Mouse (Mus musculus): ENCODE measurements around the gene Gps2. TPM values are rescaled to one million over a fixed set of nuclear protein-coding genes. Genes with fewer than 3 reads are reported as not detected.
A peak's percentile ranks its signal among the peaks of the same experiment; 100 is the strongest.

The Gps2 gene
- polyA plus RNA-seq (2015; fragmentation: Nextera tagmentation; extraction: Ambion mirVana), result 77.8 and 86.2 TPM in 2 replicates

DNA sequence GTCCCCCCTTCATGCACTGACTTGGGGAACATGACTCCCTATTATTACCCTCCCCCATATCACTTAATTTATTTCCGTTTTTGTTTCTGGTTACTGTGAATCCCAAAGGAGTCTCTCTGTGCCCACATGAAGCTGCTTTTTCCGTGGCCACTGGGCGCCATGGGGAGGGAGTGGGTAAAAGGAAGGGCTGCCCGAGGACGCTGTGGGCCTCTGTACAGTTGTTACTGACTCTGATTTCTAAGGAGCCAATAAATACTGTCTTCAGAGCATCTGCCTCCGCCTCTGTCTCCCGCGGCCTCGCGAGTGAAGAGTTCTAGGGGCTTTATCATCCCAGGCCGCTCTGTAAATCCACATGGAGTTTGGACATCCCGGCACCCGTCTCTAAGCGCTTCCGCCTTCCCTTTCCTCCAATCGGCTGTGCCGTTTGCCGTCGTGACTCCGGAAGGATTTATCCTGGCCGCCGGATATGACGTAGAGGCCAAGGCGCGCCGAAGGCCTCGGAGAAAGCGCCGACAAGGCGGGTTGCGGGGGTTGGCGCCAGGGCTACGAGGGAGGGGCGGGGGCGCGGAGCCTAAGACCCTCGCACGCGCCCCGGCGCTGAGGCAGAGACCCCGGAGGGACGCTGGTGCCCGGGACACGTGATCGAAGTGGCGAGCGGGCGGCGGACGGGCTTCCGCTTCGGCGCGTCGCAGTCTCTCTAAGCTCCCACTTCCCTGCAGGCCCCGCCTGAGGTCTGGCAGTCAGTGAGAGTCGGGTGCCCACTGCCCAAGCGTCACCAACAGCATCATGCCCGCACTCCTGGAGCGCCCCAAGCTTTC is at the start of gene Gps2:
Gene Gps2, plus strand, starts transcription at position 335 of the 818 bp plus-strand sequence.
- Histone ChIP-seq H3K4me2 (peak within 1 kb of the TSS; percentile 87), H3K9me3 (replicated peaks) (no peaks in the 10 kb centered on the region), H3K27me3 (no peaks in the 10 kb centered on the region), H3K36me3 (peaks cover 90% of the 10 kb centered on the region), H3K9ac (peak within 1 kb of the TSS; percentile 76), H3K4me3 (replicated peaks) (peak within 1 kb of the TSS; percentile 72), H3K4me1 (peaks cover 47% of the 10 kb centered on the region), H3K27ac (peak within 1 kb of the TSS; percentile 93)
- 1% methylated on average over 60 of the region's 61 CpGs for WGBS
- ATAC-seq (replicated peaks; ENCODE audit: low FRiP score), result peak; percentile 90

DNA sequence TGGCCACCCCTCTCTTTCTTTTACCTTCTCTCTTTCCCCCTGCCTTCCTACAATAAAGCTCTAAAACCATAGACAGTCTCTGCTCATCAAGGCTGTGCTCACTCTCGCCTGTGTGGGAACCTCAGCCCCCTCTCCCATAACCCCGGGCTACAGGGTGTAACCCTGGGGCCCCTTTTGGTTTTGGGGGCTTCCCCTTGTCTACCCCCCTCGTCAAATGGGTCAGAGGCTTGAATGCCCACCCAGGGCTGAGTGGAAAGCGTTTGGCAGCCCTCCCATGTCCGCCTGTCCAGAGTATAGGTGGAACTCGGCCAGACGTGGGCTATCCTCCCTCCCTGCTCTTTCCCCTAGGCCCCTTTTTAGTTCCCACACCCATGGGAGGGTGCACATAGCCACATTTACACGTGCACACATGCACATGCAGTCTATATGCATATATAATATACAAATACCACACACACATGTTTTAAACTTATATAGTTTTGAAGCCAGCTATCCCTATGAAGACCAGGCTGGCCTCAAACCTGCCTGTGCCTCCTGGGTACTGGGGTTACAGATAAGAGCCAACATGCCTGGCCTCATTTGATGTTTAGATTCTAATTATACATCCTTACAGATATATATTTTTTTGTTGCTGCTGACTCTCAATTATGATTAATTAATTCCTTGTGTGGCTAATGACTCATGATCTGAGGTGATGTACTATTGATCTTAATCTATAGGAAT is 49.4 kb upstream of the Gps2 start:
- Histone ChIP-seq H3K27me3 (peaks cover 6% of the 10 kb centered on the region; the same call in 1 of the 2 replicates), H3K4me1 (no peaks in the 10 kb centered on the region; the same call in 1 of the 2 replicates), H3K9me3 (replicated peaks) (no peaks in the 10 kb centered on the region), H3K27ac (no peak overlapping the region), H3K4me3 (replicated peaks) (no peak overlapping the region), H3K36me3 (no peaks in the 10 kb centered on the region), H3K4me2 (no peak overlapping the region), H3K9ac (no peak overlapping the region)
- ATAC-seq (replicated peaks; ENCODE audit: low FRiP score), result no peak
- 39% methylated on average over 8 of the region's 8 CpGs for WGBS

DNA sequence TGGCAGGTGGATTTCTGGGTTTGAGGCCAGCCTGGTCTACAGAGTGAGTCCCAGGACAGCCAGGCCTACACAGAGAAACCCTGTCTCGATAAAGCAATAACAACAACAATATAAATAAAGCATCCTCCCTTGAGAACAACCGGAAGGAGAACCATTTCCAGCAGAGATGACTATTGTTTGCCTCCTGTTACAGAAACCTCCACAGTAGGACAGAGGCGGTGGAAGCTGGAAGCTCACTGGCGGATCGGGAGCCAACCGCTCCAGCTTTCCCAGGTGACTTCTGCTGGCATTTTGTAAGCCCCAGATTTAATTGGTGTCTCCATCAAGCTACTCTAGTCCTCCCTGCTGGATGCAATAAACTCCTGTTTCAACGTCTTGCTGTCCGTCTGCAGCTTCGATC is 48.1 kb upstream of the Gps2 start:
- no peaks in the 10 kb centered on the region for H3K27me3 ChIP-seq
- H3K4me1 ChIP-seq, result no peaks in the 10 kb centered on the region; the same call in 1 of the 2 replicates
- ATAC-seq (replicated peaks; ENCODE audit: low FRiP score), result no peak
- WGBS, result 82% methylated on average over 9 of the region's 9 CpGs
- no peak overlapping the region for H3K4me2 ChIP-seq
- H3K9ac ChIP-seq, result no peak overlapping the region
- H3K9me3 ChIP-seq (replicated peaks), result no peaks in the 10 kb centered on the region
- H3K36me3 ChIP-seq, result no peaks in the 10 kb centered on the region
- no peak overlapping the region for H3K4me3 ChIP-seq (replicated peaks)
- H3K27ac ChIP-seq, result no peak overlapping the region

DNA sequence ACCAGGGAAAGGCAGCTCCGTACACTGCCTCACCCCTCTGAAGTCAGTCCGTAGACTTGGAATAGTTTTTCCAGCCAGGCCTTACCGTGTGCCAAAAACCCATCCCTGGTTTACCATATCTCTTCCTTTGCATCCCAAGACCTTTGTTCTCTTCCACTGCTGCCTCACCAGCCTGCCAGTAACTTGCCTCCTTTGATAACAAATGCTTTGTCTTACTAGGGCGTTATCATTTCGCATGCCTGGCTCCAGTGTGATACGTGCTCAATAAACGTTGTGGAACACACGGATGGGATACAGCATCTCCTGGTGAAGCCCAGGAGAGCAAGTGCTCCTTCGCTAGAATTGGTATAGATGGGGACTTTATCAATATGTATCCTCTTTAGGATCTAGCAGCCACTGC is 46.4 kb upstream of the Gps2 start:
- no peak overlapping the region for H3K4me2 ChIP-seq
- no peak overlapping the region for H3K9ac ChIP-seq
- H3K27ac ChIP-seq, result no peak overlapping the region
- H3K27me3 ChIP-seq, result no peaks in the 10 kb centered on the region
- H3K9me3 ChIP-seq (replicated peaks), result no peaks in the 10 kb centered on the region
- WGBS, result 74% methylated on average over 9 of the region's 9 CpGs
- ATAC-seq (replicated peaks; ENCODE audit: low FRiP score), result no peak
- H3K36me3 ChIP-seq, result no peaks in the 10 kb centered on the region
- no peaks in the 10 kb centered on the region; the same call in 1 of the 2 replicates for H3K4me1 ChIP-seq
- no peak overlapping the region for H3K4me3 ChIP-seq (replicated peaks)

DNA sequence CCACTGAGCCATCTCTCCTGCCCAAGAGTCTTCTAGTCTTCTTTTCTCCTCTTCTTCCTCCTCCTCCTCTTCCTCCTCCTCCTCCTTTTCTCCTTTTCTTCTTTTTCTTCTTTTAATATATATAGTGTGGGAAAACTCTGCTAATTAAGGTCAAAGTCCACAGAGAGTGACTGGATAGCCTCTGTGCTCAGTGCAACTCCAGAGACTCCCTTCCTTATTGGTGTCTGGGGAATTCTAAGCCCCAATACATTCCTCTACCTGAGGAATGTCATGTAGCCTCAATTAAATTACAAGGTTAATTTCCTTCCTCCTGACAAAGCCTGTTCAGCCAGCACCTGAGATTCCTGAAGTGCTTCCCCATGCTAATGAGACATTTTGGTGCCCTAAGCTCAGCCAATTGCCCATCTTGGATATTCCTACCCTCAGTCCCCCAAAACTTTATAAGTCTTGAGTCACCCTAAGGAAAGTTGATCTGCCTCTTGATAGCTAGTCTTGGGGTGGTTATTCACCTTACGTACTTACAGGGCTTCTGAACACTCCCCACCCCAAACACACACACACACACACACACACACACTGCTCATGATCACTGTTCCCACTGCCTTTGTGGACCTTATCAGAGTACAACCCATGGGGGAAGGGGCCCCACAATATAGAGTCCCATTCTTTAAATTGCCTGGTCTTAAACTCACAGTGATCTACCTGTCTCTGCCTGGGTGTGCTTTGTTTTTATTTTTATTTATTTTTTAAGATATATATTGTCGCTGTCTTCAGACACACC is 43.2 kb upstream of the Gps2 start:
- H3K4me2 ChIP-seq, result no peak overlapping the region
- H3K27ac ChIP-seq, result no peak overlapping the region
- no peak overlapping the region for H3K4me3 ChIP-seq (replicated peaks)
- no peaks in the 10 kb centered on the region for H3K27me3 ChIP-seq
- no peaks in the 10 kb centered on the region for H3K9me3 ChIP-seq (replicated peaks)
- 91% methylated on average over 2 of the region's 2 CpGs for WGBS
- H3K4me1 ChIP-seq, result no peaks in the 10 kb centered on the region
- ATAC-seq (replicated peaks; ENCODE audit: low FRiP score), result no peak
- no peaks in the 10 kb centered on the region for H3K36me3 ChIP-seq
- no peak overlapping the region for H3K9ac ChIP-seq

DNA sequence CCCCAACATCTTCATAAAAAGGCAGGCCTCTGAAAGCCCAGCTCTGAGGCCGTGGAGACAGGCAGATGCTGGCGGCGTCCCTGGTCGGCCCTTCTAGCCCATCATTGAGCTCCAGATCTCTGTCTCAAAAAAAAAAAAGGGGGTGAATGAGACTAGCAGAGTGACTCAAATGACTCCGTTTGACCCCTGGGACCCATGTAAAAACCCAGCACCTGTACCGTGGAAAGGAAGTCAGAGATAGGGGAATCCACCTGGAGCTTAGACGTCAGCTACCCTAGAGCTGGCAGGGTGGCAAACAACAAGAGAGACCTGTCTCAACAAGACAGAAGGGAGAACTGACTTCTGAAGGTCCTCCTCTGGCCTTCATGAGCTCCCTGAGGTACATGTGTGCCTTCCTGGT is 41.9 kb upstream of the Gps2 start:
- Histone ChIP-seq H3K9me3 (replicated peaks) (no peaks in the 10 kb centered on the region), H3K9ac (no peak overlapping the region), H3K27ac (no peak overlapping the region), H3K27me3 (no peaks in the 10 kb centered on the region), H3K4me1 (peaks cover 10% of the 10 kb centered on the region), H3K36me3 (no peaks in the 10 kb centered on the region), H3K4me2 (no peak overlapping the region), H3K4me3 (replicated peaks) (no peak overlapping the region)
- WGBS, result 83% methylated on average over 7 of the region's 7 CpGs
- no peak for ATAC-seq (replicated peaks; ENCODE audit: low FRiP score)

DNA sequence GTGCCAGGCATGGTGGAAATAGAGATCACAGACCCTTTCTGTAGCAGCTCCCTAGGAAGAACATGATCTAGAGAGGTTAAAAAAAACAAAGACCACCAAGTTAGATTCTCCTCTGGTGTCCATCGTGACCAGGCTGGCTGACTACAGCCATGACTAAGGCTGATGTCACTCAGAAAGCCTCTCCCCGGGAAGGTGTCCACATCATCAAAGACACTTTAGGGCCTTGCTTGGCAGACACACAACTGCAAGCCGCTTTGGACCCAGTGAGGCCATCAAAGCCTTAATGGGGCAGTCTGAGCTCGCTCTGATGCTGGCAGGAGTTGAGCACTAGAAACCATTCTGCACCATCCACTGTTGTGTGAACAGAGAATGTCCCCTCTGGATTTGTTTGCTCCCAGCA is 41.2 kb upstream of the Gps2 start:
- Histone ChIP-seq H3K4me2 (no peak overlapping the region), H3K4me3 (replicated peaks) (no peak overlapping the region), H3K9ac (no peak overlapping the region), H3K9me3 (replicated peaks) (no peaks in the 10 kb centered on the region), H3K27me3 (no peaks in the 10 kb centered on the region), H3K27ac (no peak overlapping the region), H3K36me3 (no peaks in the 10 kb centered on the region), H3K4me1 (peaks cover 16% of the 10 kb centered on the region)
- 62% methylated on average over 4 of the region's 4 CpGs for WGBS
- no peak for ATAC-seq (replicated peaks; ENCODE audit: low FRiP score)

DNA sequence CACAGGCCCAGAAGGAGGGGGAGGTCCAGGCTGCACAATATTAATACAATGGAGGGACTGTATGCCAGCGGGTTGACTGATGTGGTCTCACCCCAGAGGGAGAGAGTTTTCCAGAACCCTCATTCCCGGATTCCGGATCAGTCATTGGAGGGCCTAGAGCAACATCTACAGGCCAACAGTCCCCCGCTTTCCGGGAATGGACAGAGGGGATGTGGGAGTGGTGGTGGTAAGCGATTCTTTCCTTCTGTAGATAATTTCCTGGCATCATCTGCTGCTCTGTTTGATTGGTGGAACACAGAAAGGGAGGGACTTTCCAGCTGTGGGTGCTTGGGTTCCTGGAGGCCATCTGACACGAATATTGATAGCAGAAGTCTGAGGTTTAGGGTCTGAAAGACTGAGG is 37.5 kb upstream of the Gps2 start:
- WGBS, result 49% methylated on average over 7 of the region's 7 CpGs
- Histone ChIP-seq H3K4me2 (0 out of 2 replicates have a peak overlapping the region, but pooled peaks have one; percentile 46), H3K9ac (no peak overlapping the region), H3K27ac (peak overlapping the region; percentile 37; the same call in 1 of the 2 replicates), H3K9me3 (replicated peaks) (no peaks in the 10 kb centered on the region), H3K4me1 (peaks cover 44% of the 10 kb centered on the region), H3K4me3 (replicated peaks) (no peak overlapping the region), H3K36me3 (no peaks in the 10 kb centered on the region), H3K27me3 (no peaks in the 10 kb centered on the region)
- no peak for ATAC-seq (replicated peaks; ENCODE audit: low FRiP score)

DNA sequence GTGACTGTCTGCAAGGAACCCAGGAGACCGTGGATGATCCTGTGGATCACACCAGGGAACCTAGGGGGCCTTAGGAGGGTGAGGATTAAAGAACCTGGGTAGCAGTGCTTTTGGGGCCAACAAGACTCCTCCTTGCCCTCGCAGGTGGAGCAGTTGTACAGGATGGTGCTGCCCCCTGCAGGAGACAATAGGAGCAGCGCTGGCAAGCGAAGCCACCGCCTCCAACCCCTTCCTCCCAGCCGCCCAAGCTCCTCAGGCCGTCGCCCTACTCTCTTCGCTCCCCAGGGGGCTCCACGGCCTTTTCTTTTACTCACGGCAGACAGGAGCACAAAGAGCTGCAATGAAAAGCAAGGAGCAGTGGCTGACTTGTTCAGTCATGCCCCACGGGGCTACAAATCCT is 36.8 kb upstream of the Gps2 start:
- H3K4me1 ChIP-seq, result peaks cover 51% of the 10 kb centered on the region
- peak overlapping the region; percentile 18 for H3K4me3 ChIP-seq (replicated peaks)
- peak overlapping the region; percentile 37; the same call in 1 of the 2 replicates for H3K27ac ChIP-seq
- H3K4me2 ChIP-seq, result peak overlapping the region; percentile 46
- H3K9me3 ChIP-seq (replicated peaks), result no peaks in the 10 kb centered on the region
- H3K9ac ChIP-seq, result 0 out of 2 replicates have a peak overlapping the region, but pooled peaks have one; percentile 1
- ATAC-seq (replicated peaks; ENCODE audit: low FRiP score), result no peak
- H3K36me3 ChIP-seq, result no peaks in the 10 kb centered on the region
- H3K27me3 ChIP-seq, result no peaks in the 10 kb centered on the region
- WGBS, result 5% methylated on average over 12 of the region's 12 CpGs

DNA sequence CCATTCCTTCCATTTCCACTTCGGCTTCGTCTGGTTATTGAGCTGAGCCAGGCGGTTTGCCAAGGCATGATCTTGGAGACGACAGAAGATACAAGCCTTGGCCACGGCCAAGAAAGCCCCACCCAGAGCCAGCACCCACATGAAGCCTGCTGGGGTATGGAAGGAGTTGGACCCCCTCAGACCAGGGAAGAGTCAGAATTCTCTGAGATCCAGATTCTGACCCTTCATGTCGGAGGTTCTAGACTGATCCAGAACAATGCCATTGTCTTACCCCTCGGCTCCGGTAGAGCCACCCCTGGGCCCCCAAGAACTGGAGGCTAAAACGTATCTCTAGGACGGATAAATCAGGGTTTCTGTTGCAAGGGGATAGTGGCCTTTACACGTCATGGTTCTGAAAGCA is 35.8 kb upstream of the Gps2 start, which contains the start of gene Tmem95:
Gene Tmem95, minus strand, starts transcription at position 141 of the 400 bp plus-strand sequence.
- peaks cover 57% of the 10 kb centered on the region for H3K4me1 ChIP-seq
- 0 out of 2 replicates have a peak within 1 kb of the TSS, but pooled peaks have one; percentile 37 for H3K27ac ChIP-seq
- H3K4me2 ChIP-seq, result peak within 1 kb of the TSS; percentile 80
- 88% methylated on average over 11 of the region's 11 CpGs for WGBS
- peak within 1 kb of the TSS; percentile 63 for H3K4me3 ChIP-seq (replicated peaks)
- no peak for ATAC-seq (replicated peaks; ENCODE audit: low FRiP score)
- peak within 1 kb of the TSS; percentile 15 for H3K9ac ChIP-seq
- H3K36me3 ChIP-seq, result no peaks in the 10 kb centered on the region
- no peaks in the 10 kb centered on the region for H3K9me3 ChIP-seq (replicated peaks)
- H3K27me3 ChIP-seq, result no peaks in the 10 kb centered on the region

DNA sequence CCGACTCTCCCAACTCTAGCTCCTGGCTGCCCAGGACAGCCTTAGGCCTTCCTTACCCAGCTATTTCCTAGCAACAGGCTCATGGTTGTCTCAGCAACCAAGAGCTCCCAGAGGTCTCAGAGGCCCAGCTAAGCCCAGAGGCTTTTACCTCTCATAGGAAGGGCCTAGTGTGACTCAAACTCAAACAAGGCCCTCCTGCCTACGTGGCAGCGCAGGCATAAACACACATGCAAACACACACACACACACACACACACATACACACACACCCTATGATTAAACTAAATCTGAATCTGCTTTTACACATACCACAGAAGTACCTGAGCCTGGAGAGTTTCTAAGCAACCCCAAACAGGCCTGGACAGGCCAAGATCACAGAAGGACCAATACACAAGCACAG is 35.3 kb upstream of the Gps2 start:
- no peaks in the 10 kb centered on the region for H3K27me3 ChIP-seq
- H3K9ac ChIP-seq, result 0 out of 2 replicates have a peak overlapping the region, but pooled peaks have one; percentile 15
- H3K4me1 ChIP-seq, result peaks cover 57% of the 10 kb centered on the region
- peak overlapping the region; percentile 63; the same call in 1 of the 2 replicates for H3K4me3 ChIP-seq (replicated peaks)
- WGBS, result 81% methylated on average over 3 of the region's 3 CpGs
- no peak overlapping the region for H3K27ac ChIP-seq
- no peak for ATAC-seq (replicated peaks; ENCODE audit: low FRiP score)
- no peaks in the 10 kb centered on the region for H3K36me3 ChIP-seq
- peak overlapping the region; percentile 80; the same call in 1 of the 2 replicates for H3K4me2 ChIP-seq
- H3K9me3 ChIP-seq (replicated peaks), result no peaks in the 10 kb centered on the region
